Mouse (Mus musculus): ENCODE data around the gene Gabpb1. TPM values are rescaled to one million over a fixed set of nuclear protein-coding genes. Genes with fewer than 3 reads are reported as not detected.

Gene Gabpb1
- total and polyA plus RNA-seq, 3 experiments, result 23.9 to 50.2 (median 50.1) TPM

DNA sequence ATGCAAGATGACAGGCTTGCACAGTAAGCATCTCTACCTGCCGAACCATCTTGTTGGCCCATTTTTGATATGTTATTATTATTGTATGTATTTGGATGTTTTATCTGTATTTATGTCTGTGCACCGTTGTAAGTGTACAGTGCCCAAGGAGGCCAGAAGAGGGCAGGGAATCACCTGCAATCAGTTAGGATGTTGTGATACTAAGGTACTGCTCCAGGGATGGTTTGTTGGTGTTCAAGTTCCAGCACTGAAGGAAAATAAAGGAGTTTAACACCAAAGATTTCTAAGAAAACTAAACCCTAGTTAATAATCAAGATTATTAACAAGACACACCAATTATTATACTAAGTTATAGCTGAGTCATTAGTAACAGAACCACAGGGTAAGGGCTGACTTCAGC is 43.0 kb downstream of the Gabpb1 start:
- Histone ChIP-seq H3K4me1 (ENCODE audit: control insufficient read depth in 1 of 2, insufficient read depth in 2 of 2) (peaks cover 6 to 24% of the 10 kb centered on the region in 2 experiments), H3K4me2 (ENCODE audit: insufficient read depth, low read depth, poor library complexity, severe bottlenecking) (no peak overlapping the region), H3K9me3 (replicated peaks; ENCODE audit: low read length) (no peaks in the 10 kb centered on the region), H3K27me3 (replicated peaks) (no peaks in the 10 kb centered on the region), H3K79me2 (replicated peaks; ENCODE audit: control insufficient read depth, extremely low read depth, insufficient read depth, poor library complexity, severe bottlenecking) (no peaks in the 10 kb centered on the region), H3K9ac (ENCODE audit: insufficient read depth, low read depth) (no peak overlapping the region), H3K36me3 (replicated peaks in 1 of 2; ENCODE audit: control insufficient read depth in 1 of 2, insufficient read depth in 1 of 2, low read length in 1 of 2) (peaks cover 20 to 70% of the 10 kb centered on the region in 2 experiments), H3K4me3 (replicated peaks in 1 of 3; ENCODE audit: low read depth in 2 of 3, low read length in 2 of 3, poor library complexity in 1 of 3) (no peak overlapping the region), H3K27ac (ENCODE audit: insufficient read depth, low read depth) (no peak overlapping the region)
- in situ Hi-C loops (cut with MboI; ENCODE audit: low pct_ligation_motif_present, low pct_unique_long_range_greater_than_20kb, low sequenced_read_pairs), result no loop called here
- DNase-seq (ENCODE audit: extremely low read depth), result no peak
- TF ChIP-seq NRF1 (IDR thresholded peaks at IDR 0.05; ENCODE audit: low read depth, low read length), result no peak
- TF ChIP-seq TCF12 (IDR thresholded peaks at IDR 0.05; ENCODE audit: low read depth, low read length), result no peak
- TF ChIP-seq ZMIZ1 (IDR thresholded peaks at IDR 0.05; ENCODE audit: low read depth, low read length), result no peak
- no peak for TF ChIP-seq GABPA (IDR thresholded peaks at IDR 0.05; ENCODE audit: insufficient replicate concordance, low read depth, low read length)
- no peak for TF ChIP-seq RCOR1 (conservative IDR thresholded peaks at IDR 0.05; ENCODE audit: low read depth, low read length)
- TF ChIP-seq ZC3H11A (IDR thresholded peaks at IDR 0.05; ENCODE audit: low read depth, low read length), result no peak
- no peak for TF ChIP-seq POLR2A (IDR thresholded peaks at IDR 0.05; ENCODE audit: low read depth, low read length)
- TF ChIP-seq ZNF384 (IDR thresholded peaks at IDR 0.05; ENCODE audit: low read depth, low read length), result no peak
- no peak for TF ChIP-seq JUN (IDR thresholded peaks at IDR 0.05; ENCODE audit: insufficient read depth, low read depth, low read length)
- no peak for TF ChIP-seq BHLHE40 (IDR thresholded peaks at IDR 0.05; ENCODE audit: low read depth, low read length)
- TF ChIP-seq MAX (IDR thresholded peaks at IDR 0.05; ENCODE audit: low read length), result no peak
- no peak for TF ChIP-seq ELF1 (IDR thresholded peaks at IDR 0.05; ENCODE audit: low read depth, low read length)
- TF ChIP-seq MAFK (IDR thresholded peaks at IDR 0.05; ENCODE audit: insufficient replicate concordance, low read length), result no peak
- TF ChIP-seq USF2 (conservative IDR thresholded peaks at IDR 0.05; ENCODE audit: low read depth, low read length), result no peak
- no peak for TF ChIP-seq CHD1 (IDR thresholded peaks at IDR 0.05; ENCODE audit: low read depth, low read length)
- TF ChIP-seq NELFE (IDR thresholded peaks at IDR 0.05; ENCODE audit: low read depth, low read length), result no peak
- TF ChIP-seq EP300 (IDR thresholded peaks at IDR 0.05; ENCODE audit: low read length), result no peak
- TF ChIP-seq POLR2AphosphoS2 (IDR thresholded peaks at IDR 0.05; ENCODE audit: low read depth, low read length), result no peak
- no peak for TF ChIP-seq SIN3A (IDR thresholded peaks at IDR 0.05; ENCODE audit: low read length)
- dilution Hi-C loops (cut with MboI; ENCODE audit: extremely low pct_ligation_motif_present, extremely low pct_unique_long_range_greater_than_20kb, low sequenced_read_pairs), result no loop called here

DNA sequence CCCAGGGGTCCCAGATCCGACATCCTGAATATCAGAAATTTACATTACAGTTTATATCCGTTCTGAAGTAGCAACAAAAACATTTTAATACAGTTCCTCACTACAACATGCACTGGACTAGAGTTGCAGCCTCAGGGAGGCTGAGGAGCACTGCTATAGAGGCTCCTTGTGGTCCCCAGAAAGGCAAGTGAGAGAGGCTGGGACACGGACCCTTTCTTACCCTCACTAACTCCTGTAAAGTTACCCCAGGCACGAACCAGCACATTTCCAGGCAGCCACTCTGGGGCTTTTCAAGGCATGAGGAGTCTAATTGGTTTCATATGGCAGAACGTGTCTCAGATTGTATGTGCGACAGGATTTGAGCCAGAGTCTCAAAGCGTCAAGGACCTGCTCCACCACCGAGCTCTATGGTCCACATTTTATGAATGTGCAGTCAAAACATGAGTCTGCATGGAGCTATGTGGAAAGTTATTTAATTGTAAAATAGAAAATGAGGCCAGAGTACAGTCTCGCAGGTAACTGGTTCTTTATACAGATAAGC is 47.6 kb downstream of the Gabpb1 start:
- dilution Hi-C loops (cut with MboI; ENCODE audit: extremely low pct_ligation_motif_present, extremely low pct_unique_long_range_greater_than_20kb, low sequenced_read_pairs), result no loop called here
- Histone ChIP-seq H3K27me3 (replicated peaks) (no peaks in the 10 kb centered on the region), H3K4me2 (ENCODE audit: insufficient read depth, low read depth, poor library complexity, severe bottlenecking) (no peak overlapping the region), H3K9ac (ENCODE audit: insufficient read depth, low read depth) (no peak overlapping the region), H3K27ac (ENCODE audit: insufficient read depth, low read depth) (no peak overlapping the region), H3K9me3 (replicated peaks; ENCODE audit: low read length) (peaks cover 4% of the 10 kb centered on the region), H3K4me3 (replicated peaks in 1 of 3; ENCODE audit: low read depth in 2 of 3, low read length in 2 of 3, poor library complexity in 1 of 3) (no peak overlapping the region), H3K36me3 (replicated peaks in 1 of 2; ENCODE audit: control insufficient read depth in 1 of 2, insufficient read depth in 1 of 2, low read length in 1 of 2) (peaks cover 14 to 63% of the 10 kb centered on the region in 2 experiments), H3K79me2 (replicated peaks; ENCODE audit: control insufficient read depth, extremely low read depth, insufficient read depth, poor library complexity, severe bottlenecking) (no peaks in the 10 kb centered on the region), H3K4me1 (ENCODE audit: control insufficient read depth in 1 of 2, insufficient read depth in 2 of 2) (no peaks in the 10 kb centered on the region)
- in situ Hi-C loops (cut with MboI; ENCODE audit: low pct_ligation_motif_present, low pct_unique_long_range_greater_than_20kb, low sequenced_read_pairs), result no loop called here
- DNase-seq (ENCODE audit: extremely low read depth), result no peak
- TF ChIP-seq USF1 (IDR thresholded peaks at IDR 0.05; ENCODE audit: low read depth, low read length) (no peak), E2F4 (IDR thresholded peaks at IDR 0.05; ENCODE audit: insufficient replicate concordance, low read depth, low read length) (no peak), RAD21 (IDR thresholded peaks at IDR 0.05; ENCODE audit: low read depth, low read length) (no peak)
